Mouse (Mus musculus): ENCODE results near the gene Akp3.

Akp3 gene

DNA sequence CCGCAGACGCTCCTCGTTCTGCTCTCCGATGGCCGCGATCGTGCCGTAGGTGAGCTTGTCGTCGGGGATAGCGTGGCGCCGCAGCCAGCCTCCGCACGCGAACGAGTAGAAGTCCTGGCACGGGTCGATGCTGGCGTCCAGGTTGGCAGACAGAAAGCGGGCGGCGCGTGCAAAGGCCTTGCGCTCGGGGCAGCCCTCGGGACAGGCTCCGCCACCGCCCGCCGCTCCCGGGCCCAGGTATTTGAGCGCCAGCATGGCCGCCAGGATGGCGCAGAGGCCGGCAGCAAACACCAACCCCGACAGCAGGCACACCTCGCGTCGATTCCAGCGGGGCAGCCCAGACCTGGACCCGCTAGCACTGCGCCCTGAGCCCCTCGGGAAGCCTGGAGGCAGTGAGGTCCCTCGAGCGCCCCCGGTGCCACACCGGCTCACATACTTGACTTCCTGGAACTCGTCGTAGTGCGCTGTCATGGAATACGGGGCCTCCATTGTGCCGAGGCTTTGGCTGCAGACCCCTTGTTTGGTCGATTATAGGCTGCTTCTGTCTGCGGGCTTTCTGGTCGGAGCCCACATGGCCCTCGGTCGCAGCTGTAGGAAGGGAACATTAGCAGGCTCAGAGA is 29.8 kb downstream of the Akp3 start:
- no peak for DNase-seq (ENCODE audit: low spot score)

DNA sequence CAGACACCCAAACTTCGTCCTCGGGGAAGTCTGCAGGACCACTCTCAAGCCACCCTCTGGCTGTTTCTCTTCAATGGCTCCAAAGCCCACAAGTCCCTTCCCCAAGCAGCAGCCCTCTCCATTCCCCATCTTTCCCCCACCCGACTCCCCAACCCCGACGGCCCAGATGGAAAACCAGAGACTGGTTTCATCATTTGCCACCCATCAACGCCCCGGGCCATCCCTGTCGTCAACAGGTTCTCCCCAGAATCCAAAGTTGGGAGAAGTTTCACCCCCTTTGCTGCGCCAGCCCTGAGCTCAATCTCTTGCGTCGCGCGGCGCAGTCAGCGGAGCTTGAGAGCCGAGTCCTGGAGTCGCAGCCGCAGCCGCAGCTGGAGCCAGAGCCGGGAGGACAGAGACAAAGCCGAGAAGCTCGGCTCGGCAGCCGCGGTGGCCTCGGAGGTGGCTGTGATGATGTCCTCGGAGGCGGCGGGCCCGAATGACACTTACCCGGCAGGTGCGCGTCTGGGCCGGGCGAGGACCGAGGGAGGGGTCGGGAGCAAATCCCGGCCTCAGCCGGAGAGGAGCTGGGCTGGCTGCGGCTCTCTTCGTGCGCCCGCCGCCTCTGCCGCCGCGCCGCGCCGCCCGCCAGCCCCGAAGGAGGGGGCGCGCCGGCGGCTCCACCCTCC is 30.9 kb downstream of the Akp3 start:
- no peak for DNase-seq (ENCODE audit: low spot score)

DNA sequence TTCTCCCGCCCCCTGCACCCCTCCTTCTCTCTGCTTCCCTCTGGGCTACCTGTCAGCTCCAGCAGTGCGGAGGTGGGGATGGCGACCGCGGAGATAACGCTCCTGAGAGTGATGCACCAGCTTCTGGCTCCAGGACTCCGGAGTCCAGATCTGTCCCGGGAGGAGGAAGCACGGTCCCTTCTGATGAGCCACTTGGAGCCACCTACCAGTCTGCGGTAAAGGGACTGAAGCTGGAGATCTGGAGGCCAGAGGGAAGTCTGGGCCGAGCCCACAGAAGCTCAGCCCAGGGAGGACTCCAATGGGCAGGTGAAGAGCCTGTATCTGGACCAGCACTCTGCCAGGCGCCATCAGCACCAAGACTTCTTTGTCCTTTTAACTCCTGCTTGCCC is 31.4 kb downstream of the Akp3 start, which contains the start of gene Ecel1:
Ecel1 (minus strand) TSS at position 323 of the 389 bp plus-strand sequence.
- no peak for DNase-seq (ENCODE audit: low spot score)

DNA sequence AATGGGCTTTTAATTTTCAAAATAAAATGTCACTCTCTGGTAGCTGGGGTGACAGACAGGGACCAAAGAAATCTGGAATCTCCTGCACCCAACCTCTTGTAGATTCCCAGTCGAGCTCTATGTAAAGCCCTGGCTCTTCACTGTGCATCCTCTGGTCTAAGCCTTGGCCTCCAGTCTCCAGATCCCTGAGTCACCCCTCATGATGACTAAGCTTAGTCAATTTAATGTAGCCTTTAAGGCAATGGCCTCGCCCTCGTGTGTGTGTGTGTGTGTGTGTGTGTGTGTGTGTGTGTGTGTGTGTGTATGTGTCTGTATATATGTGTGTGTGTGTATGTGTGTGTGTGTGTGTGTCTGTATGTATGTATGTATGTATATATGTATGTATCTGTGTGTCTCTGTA is 34.6 kb downstream of the Akp3 start:
- DNase-seq (ENCODE audit: low spot score) = no peak

DNA sequence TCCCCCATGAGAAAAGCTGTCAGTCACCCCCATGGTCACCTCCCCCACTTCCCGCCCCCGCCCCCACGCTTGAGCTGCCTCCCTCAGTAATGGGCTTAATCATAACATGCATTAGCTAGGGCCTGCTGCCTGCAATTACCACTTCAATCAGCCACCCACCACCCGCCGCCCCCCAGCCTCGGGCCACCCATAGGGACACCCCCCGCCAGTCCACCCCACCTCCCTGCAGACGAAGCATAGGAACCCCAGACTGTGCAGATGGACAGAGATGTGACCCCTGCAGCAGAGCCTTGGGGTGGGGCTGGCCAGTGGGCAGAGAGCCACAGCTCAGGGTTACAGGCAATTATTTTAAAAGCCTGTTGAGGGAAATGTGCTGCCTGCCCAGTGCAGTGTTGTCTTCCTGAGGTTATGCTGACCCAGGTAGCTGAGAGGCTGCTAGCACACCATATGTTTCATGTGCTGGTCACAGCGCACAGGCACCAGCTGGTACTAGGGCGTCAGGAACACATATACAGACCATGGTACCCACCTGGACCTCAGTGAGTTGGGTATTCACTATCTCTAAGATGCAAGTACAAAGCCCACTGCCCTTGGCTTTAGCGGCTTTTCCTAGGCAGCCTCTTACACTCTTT is 39.5 kb downstream of the Akp3 start:
- no peak for DNase-seq (ENCODE audit: low spot score)

DNA sequence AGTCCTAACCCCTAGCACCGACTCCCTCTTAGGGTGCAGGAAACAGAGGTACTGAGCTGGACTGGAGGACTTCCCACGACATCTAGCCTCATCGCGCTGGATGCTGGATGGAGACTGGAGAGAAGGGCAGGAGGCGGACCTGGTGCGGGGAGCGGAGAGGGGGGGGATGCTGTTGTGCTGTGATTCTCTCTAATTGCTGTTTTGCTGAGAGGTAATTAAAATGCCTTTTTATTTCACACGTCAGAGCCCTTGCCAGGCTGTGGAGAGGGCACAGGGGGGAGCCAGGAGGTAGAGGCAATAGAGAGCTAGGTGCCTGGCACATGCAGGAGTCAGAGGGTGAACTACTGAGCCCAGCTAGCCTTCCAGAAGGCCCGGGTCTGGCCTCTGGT is 40.0 kb downstream of the Akp3 start:
- DNase-seq (ENCODE audit: low spot score) = no peak

DNA sequence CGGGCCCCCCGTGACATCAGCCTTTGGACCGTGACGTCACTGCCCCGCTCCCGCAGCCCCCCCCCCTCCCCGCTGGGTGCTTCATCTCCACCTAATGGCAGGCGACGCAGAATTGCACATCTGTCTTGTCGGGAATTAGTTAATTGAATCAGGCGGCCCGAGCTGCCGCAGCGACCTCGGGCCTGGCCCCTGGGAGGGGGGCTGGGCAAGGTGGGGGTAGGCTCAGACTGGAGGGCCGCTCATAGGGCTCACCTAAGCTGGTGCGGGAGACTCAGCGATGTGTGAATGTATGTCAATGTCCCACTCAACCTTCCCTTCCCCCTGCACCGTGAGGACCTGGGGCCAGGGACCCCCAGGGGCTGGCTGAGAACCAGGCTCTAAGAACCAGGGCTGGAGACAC is 45.7 kb downstream of the Akp3 start:
- DNase-seq (ENCODE audit: low spot score) = no peak

DNA sequence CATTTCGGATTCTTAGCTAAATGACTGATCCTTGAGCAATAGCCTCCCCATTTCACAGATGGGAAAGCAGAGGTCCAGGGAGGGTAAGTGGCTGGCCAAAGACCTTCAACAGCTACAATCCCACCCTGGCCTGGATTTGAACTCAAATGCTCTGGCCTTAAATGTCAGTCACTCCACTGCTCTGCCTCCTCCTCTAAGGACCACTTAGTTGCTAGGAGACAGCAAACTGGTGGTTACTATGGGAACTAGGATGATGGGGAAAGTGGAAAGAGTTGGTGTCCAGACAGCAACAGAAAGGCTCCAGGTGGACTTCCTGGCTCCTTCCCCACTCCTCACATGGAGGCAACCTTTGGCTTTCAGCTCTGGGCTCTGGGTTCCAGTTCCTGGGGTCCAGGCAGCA is 46.5 kb downstream of the Akp3 start:
- no peak for DNase-seq (ENCODE audit: low spot score)

DNA sequence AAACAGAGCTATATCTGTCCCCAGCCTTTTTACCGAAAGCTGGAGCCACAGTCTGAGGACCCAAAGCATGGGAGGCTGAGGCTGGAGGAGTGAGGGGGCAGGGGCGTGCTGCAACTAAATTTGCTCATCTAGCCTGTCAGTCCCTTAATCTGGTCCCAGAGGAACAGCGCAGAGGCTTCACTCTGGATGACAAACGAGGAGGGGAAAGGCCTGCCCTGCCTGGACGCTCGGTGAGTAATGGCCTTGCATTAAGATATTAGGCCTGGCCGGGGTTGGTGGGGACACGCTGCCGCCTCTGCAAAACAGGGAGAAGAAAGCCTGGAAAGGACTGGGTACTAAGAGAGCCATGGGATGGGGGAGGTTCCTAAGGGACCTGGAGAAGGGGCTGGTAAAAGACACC is 47.5 kb downstream of the Akp3 start:
- DNase-seq (ENCODE audit: low spot score) = no peak

DNA sequence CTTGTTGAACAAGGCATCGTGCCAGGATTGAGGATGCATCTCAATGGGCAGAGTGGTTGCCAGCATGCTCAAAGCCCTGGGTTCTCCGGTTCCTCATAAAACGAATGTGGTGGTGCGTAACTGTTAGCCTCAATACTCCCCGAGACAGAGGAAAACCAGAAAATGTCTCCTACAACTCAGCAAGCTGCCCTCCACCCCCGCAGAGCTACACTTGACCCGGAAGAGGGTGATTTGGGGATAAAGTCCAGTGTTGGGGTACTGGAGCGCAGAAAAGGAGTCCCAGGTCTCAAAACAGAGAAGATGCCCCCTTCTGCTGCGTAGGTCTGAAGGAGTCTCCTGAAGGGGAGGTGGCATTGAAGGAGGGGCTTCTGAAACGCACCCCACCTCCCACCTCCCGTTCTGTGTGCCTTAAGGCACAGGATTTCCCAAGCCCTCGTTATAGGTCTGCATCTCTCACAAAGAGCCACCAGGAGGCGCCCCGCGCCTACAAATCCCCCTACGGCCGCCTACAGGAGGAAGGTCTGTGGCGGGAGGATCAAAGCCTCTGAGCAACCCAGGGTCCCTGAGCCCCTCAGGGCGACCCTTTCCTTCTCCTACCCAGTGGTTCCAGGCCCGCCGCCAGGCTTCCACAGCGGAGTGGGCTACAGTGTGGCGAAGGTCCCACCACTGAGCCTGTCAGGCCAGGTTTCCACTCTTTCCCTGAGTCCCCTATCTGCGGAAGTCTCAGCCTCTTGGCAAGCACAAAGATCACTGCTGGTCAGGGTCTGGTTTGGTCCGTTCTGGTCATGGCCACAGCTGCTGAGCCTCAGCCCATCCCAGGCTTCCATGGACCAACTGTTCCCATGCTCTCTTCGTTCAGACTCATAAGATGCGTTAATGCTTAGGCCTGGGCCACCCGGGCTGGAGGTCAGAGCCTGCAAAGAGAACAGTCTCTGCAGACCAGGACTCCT is 49.5 kb downstream of the Akp3 start:
- DNase-seq (ENCODE audit: low spot score) = peak; percentile 52

DNA sequence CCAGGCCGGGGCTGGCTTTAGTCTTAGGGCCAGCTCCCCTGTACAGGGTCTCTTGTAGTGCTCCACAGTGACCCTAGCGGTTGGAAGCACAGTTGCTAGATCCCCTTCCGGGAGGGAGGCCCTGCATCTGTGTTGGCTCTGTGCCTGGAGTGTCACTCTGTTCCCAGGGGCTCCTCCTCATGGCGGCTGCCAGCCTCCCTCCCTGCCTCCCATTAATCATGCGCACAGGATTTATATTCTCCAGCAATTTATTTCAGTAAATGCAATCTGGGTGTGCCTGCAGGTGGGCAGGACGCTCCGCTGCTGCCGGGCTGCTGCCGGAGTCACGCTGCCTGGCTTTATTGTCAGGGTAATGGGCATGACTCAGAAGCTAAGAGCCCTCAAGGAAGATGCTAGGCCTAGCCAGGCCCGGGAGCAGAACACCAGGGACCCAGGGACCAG is 51.1 kb downstream of the Akp3 start:
- DNase-seq (ENCODE audit: low spot score) = peak; percentile 8
